Comparison of ENCODE assay signal across 19 mouse cellular contexts in genomic region chr2:72984806-72985205, GRCm38 (mm10). TPM values are rescaled to one million over a fixed set of nuclear protein-coding genes. Genes with fewer than 3 reads are reported as not detected.
"Had no signal": no experiment of that assay in that cellular context is flagged by ENCODE, and none has a peak within 500 bp of the region (broad histone marks: within the 10 kb centered on the region; RNA-seq: fewer than 3 reads in every experiment).

No protein-coding gene starts in this region.

- H3K4me3 ChIP-seq: layer of hippocampus, adult 2 months; midbrain, embryonic 15.5 days; neural tube, embryonic 12.5 days; stomach, embryonic 15.5 days had no signal

- DNase-seq: kidney, adult 11 months; kidney, adult 9 months; kidney, postnatal 36 days; liver; lung, adult 2 months; lung, postnatal 36 days; retina, postnatal 1 day; thymus, postnatal 36 days had no signal

- H3K4me2 ChIP-seq: midbrain, embryonic 11.5 days; midbrain, embryonic 15.5 days; neural tube, embryonic 12.5 days; stomach, embryonic 15.5 days had no signal

- H3K27ac ChIP-seq: kidney, postnatal 0 days; layer of hippocampus, adult 2 months; liver, embryonic 14.5 days; midbrain, embryonic 15.5 days; neural tube, embryonic 12.5 days; stomach, embryonic 15.5 days had no signal

- H3K9ac ChIP-seq: liver, embryonic 14.5 days; midbrain, embryonic 15.5 days; neural tube, embryonic 12.5 days; stomach, embryonic 15.5 days had no signal

- H3K4me1 ChIP-seq: neural tube, embryonic 12.5 days; stomach, embryonic 15.5 days had no signal

- H3K27me3 ChIP-seq: midbrain, embryonic 15.5 days; neural tube, embryonic 12.5 days; stomach, embryonic 15.5 days had no signal

- H3K36me3 ChIP-seq: midbrain, embryonic 15.5 days; stomach, embryonic 15.5 days had no signal

- H3K9me3 ChIP-seq: stomach, embryonic 15.5 days had no signal

- ATAC-seq: lung, postnatal 0 days; midbrain, embryonic 15.5 days had no signal

RNA-seq across cellular contexts. Expression of gene Gm11084, which starts 1.7 kb away (rescaled TPM):
- polyA plus RNA-seq: kidney, postnatal 0 days; liver, embryonic 14.5 days; lung, adult 2 months; lung, postnatal 0 days; midbrain, embryonic 11.5 days; midbrain, embryonic 15.5 days; neural tube, embryonic 12.5 days; spleen, adult 2 months; stomach, embryonic 15.5 days; testis, adult 2 months; thymus, postnatal 0 days had no signal
